Mouse (Mus musculus) layer of hippocampus, adult 2 months (tissue): ENCODE results near the gene Sapcd2. TPM values are rescaled to one million over a fixed set of nuclear protein-coding genes. Genes with fewer than 3 reads are reported as not detected.
"Not testable (repeated sequence)": the region's sequence is repeated elsewhere in the genome, so short reads cannot be mapped to it uniquely, and the experiment has no call there.

Source experiments
- DNase-seq, 2 experiments: peaks; one replicate each; pipeline ENCODE4 v3.0.0; 2022; ENCODE audit warnings: low spot score in 2 of 2
- H3K27ac ChIP-seq: fragments of 200-600 bp; 2 replicates; pipeline ENCODE4 v1.8.1; 2022
- H3K4me3 ChIP-seq: fragments of 200-600 bp; 2 replicates; pipeline ENCODE4 v1.8.1; 2022; ENCODE audit warnings: mild to moderate bottlenecking
- CTCF ChIP-seq: fragments of 200-600 bp; conservative IDR thresholded peaks from 2 replicates; pipeline ENCODE4 v1.8.1; 2022; ENCODE audit warnings: antibody characterized with exemption, mild to moderate bottlenecking, moderate library complexity
- total RNA-seq, 2 experiments: library from RNA; stranded (reverse); gene quantifications; 2 replicates each; pipeline ENCODE4 v1.2.3; 2021

Sapcd2 gene
- total RNA-seq, 2 experiments from 2014 or later, result 3.0 to 4.0 TPM

DNA sequence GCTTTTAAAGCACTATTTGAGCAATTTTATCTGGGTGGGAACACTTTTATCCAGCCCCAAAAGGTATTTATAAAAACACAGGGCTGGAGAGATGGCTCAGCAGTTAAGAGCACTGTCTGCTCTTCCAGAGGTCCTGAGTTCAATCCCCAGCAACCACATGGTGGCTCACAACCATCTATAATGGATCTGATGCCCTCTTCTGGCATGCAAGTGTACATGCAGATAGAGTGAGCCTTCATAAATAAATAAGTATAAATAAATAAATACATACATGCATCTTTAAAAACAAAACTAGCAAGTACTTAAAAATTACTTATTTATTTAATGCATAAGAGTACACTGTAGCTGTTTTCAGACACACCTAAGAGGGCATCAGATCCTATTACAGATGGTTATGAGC is 41.3 kb downstream of the Sapcd2 start:
- H3K27ac ChIP-seq, DNase-seq, H3K4me3 ChIP-seq: not testable (repeated sequence)
- TF ChIP-seq CTCF, result peak; percentile 73

DNA sequence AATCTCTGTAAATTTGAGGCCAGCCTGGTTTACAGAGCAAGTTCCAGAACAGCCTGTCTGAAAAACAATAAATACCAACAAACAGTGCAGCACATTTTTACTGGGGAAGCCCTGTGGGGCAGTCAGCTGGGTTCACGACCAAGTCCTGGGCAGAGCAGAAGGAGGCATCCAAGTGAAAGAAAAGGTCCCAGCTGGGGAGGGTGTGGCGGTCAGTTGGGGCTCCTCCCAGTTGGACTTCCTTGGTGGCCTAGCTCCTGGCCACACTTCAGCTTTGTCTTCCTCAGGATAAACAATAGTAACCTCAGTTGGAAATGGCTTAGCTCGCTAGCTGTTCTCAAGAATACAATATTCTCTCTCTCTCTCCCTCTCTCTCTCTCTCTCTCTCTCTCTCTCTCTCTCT is 45.3 kb downstream of the Sapcd2 start:
- DNase-seq, result no peak
- no peak overlapping the region for H3K27ac ChIP-seq
- H3K4me3 ChIP-seq, result no peak overlapping the region
- TF ChIP-seq CTCF, result no peak

GRCm38 (mm10) chr2:25421896-25422295 is 49.8 kb downstream of the Sapcd2 start:
- DNase-seq, result peak in 1 of 2 experiments; percentile 49
- TF ChIP-seq CTCF, result peak; percentile 72
- H3K4me3 ChIP-seq, result no peak overlapping the region

GRCm38 (mm10) chr2:25422587-25423410 is 50.7 kb downstream of the Sapcd2 start, which contains the start of gene Fut7:
Gene Fut7 (plus strand): TSS chr2:25423267.
- H3K4me3 ChIP-seq, result no peak within 1 kb of the TSS
- no peak for DNase-seq
- TF ChIP-seq CTCF, result no peak
- H3K27ac ChIP-seq, result no peak within 1 kb of the TSS

More at GRCm38 (mm10) chr2:25421896-25422295, 49.8 kb downstream of the Sapcd2 start:
- no peak overlapping the region for H3K27ac ChIP-seq

DNA sequence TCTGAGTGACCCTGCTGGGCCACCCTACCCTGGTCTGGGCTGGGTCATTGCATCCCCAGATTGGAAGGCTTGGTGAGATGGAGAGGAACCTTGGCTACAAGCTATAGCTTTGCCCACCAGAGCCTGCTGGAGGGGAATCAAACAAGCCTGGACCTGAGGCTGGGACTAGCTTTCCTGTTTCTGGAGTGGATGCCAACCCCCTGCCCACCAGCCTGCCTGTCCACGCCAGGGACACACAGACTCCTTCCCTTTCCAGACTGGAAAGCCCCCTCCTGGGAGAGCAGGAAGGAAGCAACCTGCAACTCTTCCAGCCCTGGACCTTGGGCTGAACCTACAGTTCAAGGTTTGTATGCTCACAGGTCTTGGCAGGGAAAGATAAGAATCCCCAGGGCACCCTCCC is 51.5 kb downstream of the Sapcd2 start:
- DNase-seq, result no peak
- no peak for TF ChIP-seq CTCF
- H3K27ac ChIP-seq, result no peak overlapping the region
- H3K4me3 ChIP-seq, result no peak overlapping the region

GRCm38 (mm10) chr2:25425481-25425880 is 53.4 kb downstream of the Sapcd2 start:
- no peak for TF ChIP-seq CTCF
- H3K4me3 ChIP-seq, result no peak overlapping the region
- no peak overlapping the region for H3K27ac ChIP-seq
- DNase-seq, result no peak

GRCm38 (mm10) chr2:25426721-25427191 is 54.6 kb downstream of the Sapcd2 start:
- H3K27ac ChIP-seq, result no peak overlapping the region
- H3K4me3 ChIP-seq, result no peak overlapping the region
- TF ChIP-seq CTCF, result peak; percentile 84
- DNase-seq, result peak; percentile 55 to 73

GRCm38 (mm10) chr2:25427256-25427655 is 55.1 kb downstream of the Sapcd2 start:
- TF ChIP-seq CTCF, result no peak

More at GRCm38 (mm10) chr2:25427256-25427655, 55.1 kb downstream of the Sapcd2 start:
- DNase-seq, result no peak
- no peak overlapping the region for H3K4me3 ChIP-seq
- H3K27ac ChIP-seq, result 0 out of 2 replicates have a peak overlapping the region, but pooled peaks have one; percentile 14

Other genes with a start within 250 kb of the Sapcd2 start
- 10 to 100 TPM; 21.3 to 21.9 TPM for gene Nrarp, start 191.6 kb upstream of the Sapcd2 start, total RNA-seq
- gene Tor4a, start 175.4 kb upstream of the Sapcd2 start, total RNA-seq, result 1 to 10 TPM; 2.2 to 3.0 TPM
- 10 to 100 TPM; 57.0 to 58.5 TPM for gene Nelfb, start 160.8 kb upstream of the Sapcd2 start, total RNA-seq
- under 1 TPM in 1 of 2 experiments, not detected in 1; 0.33 TPM for gene Stpg3, start 157.7 kb upstream of the Sapcd2 start, total RNA-seq
- not detected for gene Fam166a, start 153.6 kb upstream of the Sapcd2 start, total RNA-seq
- 100 to 1,000 TPM; 305 to 309 TPM for gene Tubb4b, start 147.6 kb upstream of the Sapcd2 start, total RNA-seq
- not detected for gene Slc34a3, start 138.0 kb upstream of the Sapcd2 start, total RNA-seq
- not detected for gene Rnf224, start 135.5 kb upstream of the Sapcd2 start, total RNA-seq
- 100 to 1,000 TPM; 228 to 232 TPM for gene Rnf208, start 130.1 kb upstream of the Sapcd2 start, total RNA-seq
- gene Cysrt1, start 129.9 kb upstream of the Sapcd2 start, total RNA-seq, result not detected
- 1 to 10 TPM; 2.2 to 2.4 TPM for gene AL732309.1, start 125.5 kb upstream of the Sapcd2 start, total RNA-seq
- 10 to 100 TPM; 35.1 to 35.8 TPM for gene Tmem203, start 116.9 kb upstream of the Sapcd2 start, total RNA-seq
- gene Tprn, start 109.7 kb upstream of the Sapcd2 start, total RNA-seq, result 10 to 100 TPM; 21.5 to 23.8 TPM
- gene Ssna1, start 99.9 kb upstream of the Sapcd2 start, total RNA-seq, result 10 to 100 TPM; 64.5 to 69.3 TPM
- 10 to 100 TPM; 84.6 to 84.7 TPM for gene Anapc2, start 99.8 kb upstream of the Sapcd2 start, total RNA-seq
- gene Tmem210, start 84.2 kb upstream of the Sapcd2 start, total RNA-seq, result not detected
- gene Lrrc26, start 82.4 kb upstream of the Sapcd2 start, total RNA-seq, result not detected
- 100 to 1,000 TPM; 443 to 449 TPM for gene Grin1, start 53.1 kb upstream of the Sapcd2 start, total RNA-seq
- gene Man1b1, start 40.0 kb upstream of the Sapcd2 start, total RNA-seq, result 10 to 100 TPM; 56.4 to 58.0 TPM
- gene Dpp7, start 16.0 kb upstream of the Sapcd2 start, total RNA-seq, result 10 to 100 TPM; 32.1 to 36.2 TPM
- 10 to 100 TPM; 14.6 to 19.8 TPM for gene Uap1l1, start 6.6 kb upstream of the Sapcd2 start, total RNA-seq
- 10 to 100 TPM; 14.6 to 16.6 TPM for gene Entpd2, start 23.6 kb downstream of the Sapcd2 start, total RNA-seq
- gene Npdc1, start 27.0 kb downstream of the Sapcd2 start, total RNA-seq, result 100 to 1,000 TPM; 429 to 433 TPM
- gene Fut7, start 50.9 kb downstream of the Sapcd2 start, total RNA-seq, result under 1 TPM in 1 of 2 experiments, not detected in 1; 0.37 TPM
- 100 to 1,000 TPM; 159 to 167 TPM for gene Abca2, start 56.4 kb downstream of the Sapcd2 start, total RNA-seq
- under 1 TPM in 1 of 2 experiments, not detected in 1; 0.49 TPM for gene Clic3, start 84.5 kb downstream of the Sapcd2 start, total RNA-seq
- gene Paxx, start 88.8 kb downstream of the Sapcd2 start, total RNA-seq, result 10 to 100 TPM; 55.7 to 62.1 TPM
- gene Ptgds, start 97.7 kb downstream of the Sapcd2 start, total RNA-seq, result 100 to 1,000 TPM; 541 to 735 TPM
- gene Lcn12, start 121.6 kb downstream of the Sapcd2 start, total RNA-seq, result not detected
- 100 to 1,000 TPM; 109 to 120 TPM for gene Fbxw5, start 128.4 kb downstream of the Sapcd2 start, total RNA-seq
- 1 to 10 TPM in 1 of 2 experiments, under 1 TPM in 1; 0.97 to 1.5 TPM for gene C8g, start 129.4 kb downstream of the Sapcd2 start, total RNA-seq
- gene Traf2, start 174.6 kb downstream of the Sapcd2 start, total RNA-seq, result 10 to 100 TPM; 10.9 to 12.0 TPM
- gene Edf1, start 185.5 kb downstream of the Sapcd2 start, total RNA-seq, result 100 to 1,000 TPM; 193 to 200 TPM
- gene Mamdc4, start 202.5 kb downstream of the Sapcd2 start, total RNA-seq, result 1 to 10 TPM; 2.8 to 3.5 TPM
- 10 to 100 TPM; 59.1 to 67.5 TPM for gene Phpt1, start 202.9 kb downstream of the Sapcd2 start, total RNA-seq
- 100 to 1,000 TPM; 106 to 120 TPM for gene Ajm1, start 209.4 kb downstream of the Sapcd2 start, total RNA-seq
- 100 to 1,000 TPM; 149 to 151 TPM for gene Rabl6, start 236.2 kb downstream of the Sapcd2 start, total RNA-seq
- gene Ccdc183, start 245.4 kb downstream of the Sapcd2 start, total RNA-seq, result not detected
- gene Tmem141, start 249.7 kb downstream of the Sapcd2 start, total RNA-seq, result 10 to 100 TPM; 14.1 to 15.4 TPM